Mouse (Mus musculus) T-helper 2 cell (primary cell): ENCODE results near the gene Cyren.

ENCODE experiments used
- in situ Hi-C: fragments of 300-600 bp; cut with MboI, MseI; formaldehyde crosslinking; loops from one replicate; pipeline ENCODE4 v1.15.1; 2025; ENCODE audit warnings: high pct_unique_total_duplicates

Gene Cyren

DNA sequence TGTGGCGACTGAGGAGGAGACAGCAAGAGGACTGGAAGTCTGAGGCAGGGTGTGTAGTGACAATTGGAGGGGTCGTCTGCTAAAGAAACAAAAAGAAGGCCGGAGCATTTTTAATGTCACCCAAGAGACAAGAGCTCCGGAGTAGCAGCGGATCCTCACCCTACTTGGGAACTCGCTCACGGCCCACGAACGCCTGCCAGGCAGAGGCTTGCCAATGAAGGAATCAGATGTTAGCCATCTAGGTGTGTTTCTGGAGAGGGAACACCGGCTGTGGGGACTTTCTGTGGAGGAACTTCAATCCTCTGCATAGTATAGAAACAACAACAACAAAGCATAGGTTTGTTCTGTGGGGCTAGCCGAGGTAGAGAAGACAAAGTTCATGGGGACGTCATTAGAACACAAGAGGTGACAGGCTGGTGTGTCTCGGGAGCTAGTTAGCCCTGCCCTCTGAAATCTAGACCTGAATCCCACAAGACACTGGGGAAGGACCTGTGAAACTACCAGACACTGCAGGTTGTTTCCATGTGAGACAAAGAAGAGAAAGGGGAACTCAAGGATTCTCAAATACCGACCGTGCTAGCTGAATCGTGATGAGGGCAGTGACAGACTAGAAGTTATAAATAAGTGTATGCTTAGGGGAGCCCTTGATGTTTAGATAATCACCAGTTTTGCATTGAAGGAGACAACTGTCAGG is 10.4 kb downstream of the Cyren start:
- in situ Hi-C loops: no loop called here

DNA sequence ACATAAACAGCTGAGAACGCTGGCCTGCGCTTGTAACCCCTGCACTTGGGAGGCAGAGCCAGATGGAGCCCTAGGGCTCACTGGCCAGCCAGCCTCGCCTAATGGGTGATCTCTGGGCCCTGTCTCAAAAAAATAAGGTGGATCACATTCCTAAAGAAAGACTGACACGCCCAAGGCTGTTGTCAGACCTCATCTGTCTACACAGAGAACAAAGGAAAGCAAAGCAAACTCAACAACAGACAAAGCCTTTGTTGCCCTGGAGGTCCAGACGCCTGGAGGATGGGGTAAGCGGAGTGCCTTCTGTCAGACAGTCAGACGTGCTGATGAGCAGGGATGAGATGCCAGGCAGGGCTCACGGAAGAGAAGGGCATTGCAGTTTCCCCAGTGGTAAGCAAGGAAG is 11.1 kb downstream of the Cyren start:
- in situ Hi-C loops: no loop called here

DNA sequence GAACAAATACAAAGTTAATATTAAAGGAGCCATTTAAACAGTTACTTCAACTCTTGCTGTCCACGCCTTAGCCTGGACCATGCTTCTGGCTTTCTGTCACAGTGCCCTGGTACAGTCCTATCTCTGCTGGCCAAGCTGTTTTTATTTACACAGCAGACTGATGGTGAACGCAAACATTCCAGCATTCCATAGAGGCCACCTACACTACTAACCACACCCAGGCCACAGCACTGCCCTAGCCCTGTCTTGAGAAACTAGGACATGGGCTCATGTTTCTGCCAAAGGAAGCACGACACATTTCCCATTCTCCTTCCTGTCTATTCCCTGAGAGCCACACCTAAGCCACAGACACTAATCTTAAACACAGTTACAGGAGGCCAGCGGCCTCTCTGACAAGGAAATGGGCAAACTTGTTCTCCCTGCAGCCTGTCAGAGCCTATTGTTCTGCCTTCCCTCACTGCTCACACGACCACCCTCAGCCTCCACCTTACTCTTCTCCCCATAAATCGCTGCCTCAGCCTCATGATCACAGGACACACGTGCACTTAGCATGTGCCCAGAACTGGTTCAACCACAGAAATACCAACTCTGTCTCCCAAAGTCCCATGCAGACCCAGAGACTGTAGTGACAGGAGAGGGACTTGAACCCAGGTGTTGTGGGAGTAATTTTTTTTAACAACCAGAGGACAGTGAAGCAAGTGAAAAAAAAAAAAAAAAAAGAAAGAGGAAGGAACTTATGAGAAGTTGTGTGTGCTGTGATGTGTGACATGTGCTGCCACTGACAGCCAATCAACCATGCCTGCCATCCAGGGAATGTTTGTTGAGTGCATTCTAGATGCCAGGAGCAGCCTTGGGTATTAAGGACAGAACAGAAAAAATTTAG is 11.9 kb downstream of the Cyren start:
- in situ Hi-C loops: no loop called here

DNA sequence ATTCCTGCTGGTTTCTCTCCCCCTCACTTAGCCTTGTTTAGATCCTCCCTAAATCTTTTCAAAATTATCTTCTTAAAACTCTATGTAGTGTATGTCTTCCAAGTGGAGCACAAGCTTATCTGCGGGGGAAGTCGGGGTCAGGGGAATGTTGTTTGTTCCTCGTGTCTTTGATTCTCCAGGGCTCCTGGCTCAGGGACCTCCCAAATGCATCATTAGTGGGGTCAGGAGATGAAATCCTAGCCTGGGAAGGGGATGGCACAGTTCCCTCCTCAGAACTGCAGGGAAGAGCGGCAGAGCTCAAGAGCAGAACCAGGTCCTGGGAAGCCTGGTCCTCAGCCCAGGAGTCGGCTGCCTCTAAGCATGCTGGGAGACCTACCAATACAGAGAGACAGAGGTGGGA is 12.6 kb downstream of the Cyren start:
- in situ Hi-C loops: no loop called here

DNA sequence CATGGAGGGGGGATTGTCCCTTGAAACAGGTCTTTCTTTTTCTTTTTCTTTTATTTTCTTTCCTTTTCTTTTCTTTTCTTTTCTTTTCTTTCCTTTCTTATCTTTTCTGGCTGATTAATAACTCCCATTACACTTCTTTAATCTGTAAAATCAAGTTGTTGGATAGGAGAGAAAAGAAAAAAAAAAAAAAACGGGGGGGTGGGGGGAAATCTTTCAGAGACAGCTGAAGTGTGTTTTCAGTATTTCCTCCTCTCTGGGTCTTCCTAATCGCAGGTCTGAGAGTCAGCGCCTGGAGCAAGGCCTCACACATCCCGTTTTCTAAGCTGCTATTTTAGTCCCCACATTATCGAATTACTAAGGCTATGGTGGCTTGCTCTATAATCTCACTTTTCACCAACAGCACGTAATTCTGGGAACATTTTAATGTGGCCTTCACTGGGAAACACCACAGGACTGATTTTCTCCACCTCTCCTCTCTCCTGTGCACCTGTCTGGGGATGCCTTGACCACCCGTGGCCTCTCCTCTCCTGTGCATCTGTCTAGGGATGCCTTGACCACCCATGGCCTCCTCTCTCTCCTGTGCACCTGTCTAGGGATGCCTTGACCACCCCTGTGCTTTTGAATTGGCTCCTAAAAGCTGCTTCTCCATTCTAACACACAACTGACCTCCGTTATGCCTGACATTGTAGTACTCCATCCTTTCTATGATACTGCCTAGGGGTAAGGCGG is 13.9 kb downstream of the Cyren start:
- in situ Hi-C loops: no loop called here

DNA sequence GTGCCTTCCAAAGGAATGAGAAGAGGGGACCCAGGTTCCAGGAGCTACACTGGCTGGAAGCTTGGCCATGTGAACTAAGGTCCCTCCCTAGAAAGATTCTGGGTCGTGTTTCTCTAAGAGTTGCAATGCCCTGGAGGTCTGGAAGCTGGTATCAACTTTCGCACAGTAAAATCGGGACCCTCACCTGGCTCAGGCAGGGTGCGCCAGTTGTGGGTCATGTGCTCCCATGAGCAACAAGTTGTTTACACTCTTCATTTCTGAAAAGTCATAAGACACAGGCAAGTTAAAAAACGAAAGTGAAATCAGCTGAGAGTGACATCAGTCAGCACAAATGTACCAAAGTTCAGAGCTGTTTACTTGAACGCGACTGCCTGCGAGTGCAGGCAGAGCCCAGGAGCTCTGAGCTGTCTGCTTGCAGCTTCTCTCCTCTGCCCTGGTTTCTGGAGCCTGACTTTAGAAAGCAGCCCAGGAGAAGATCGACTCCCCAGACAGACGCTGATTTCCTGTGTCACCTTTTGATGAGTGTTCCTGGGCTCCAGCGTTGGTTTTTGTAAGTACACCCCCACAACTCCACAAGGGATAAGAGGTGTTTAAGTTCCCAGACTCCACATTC is 15.0 kb downstream of the Cyren start, which contains the start of gene Tmem140:
Tmem140 (plus strand) TSS at position 356 of the 613 bp plus-strand sequence.
- in situ Hi-C loops: no loop called here

DNA sequence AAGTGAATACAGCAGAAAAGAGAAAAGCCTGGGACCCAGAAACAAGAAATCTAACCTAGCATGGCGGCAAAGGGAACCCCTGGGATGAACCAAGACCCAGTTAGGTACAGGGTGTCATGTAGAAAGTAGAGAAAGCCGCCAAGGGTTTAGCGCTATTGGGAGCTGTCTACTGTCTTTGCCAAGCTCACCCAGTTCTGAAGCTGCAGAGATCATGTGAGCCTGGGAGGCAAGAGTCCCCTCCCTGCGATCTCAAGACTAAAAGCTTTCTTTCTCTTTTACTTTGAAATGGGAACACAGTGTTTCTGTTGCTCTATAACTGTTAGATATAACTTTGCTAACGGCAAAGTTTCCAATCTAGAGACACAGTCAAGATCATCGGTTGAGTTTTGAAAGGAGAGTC is 15.5 kb downstream of the Cyren start:
- in situ Hi-C loops: no loop called here

DNA sequence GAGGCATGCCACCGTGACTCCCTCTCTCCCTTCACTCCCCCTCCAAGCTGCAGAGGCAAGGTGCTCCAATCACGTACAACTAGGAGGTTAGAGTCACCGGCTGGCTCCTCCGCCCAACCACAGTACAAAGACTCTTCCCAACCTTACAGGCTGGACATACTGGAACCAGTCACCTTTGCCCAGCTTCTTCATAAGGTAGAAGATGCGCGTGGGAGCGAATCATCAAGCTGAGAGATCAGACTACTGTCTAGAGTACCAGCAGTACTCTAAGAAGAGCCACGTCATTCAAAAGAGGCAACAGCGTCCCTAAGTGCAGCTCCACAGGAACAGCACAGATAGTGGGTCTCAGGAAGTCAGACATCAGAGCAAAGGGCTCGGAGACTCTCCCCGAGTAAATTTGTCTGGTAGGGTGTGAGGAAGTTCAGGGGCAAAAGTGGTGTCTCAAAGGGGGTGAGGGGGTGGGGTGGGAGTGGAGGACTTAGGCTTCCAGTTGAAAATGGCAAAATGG is 16.3 kb downstream of the Cyren start:
- in situ Hi-C loops: no loop called here

DNA sequence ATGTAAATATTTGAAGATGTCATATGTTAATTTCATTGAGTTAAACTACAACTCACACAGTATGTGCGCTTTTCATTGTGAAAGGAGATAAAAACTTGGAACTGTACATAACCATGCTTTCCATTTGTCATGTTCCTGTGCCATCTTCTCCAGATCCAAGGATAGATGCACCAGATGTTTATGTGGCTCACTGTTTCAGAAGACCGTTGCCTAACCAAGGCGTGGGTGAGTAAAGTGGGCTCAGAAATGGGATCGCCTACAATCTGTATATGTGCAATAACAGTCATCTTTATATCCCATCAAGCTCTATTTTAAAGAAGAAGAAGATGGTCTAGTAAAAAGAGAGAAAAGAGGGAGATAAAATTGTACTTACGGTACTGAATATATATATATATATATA is 45.5 kb downstream of the Cyren start:
- in situ Hi-C loops: no loop called here

DNA sequence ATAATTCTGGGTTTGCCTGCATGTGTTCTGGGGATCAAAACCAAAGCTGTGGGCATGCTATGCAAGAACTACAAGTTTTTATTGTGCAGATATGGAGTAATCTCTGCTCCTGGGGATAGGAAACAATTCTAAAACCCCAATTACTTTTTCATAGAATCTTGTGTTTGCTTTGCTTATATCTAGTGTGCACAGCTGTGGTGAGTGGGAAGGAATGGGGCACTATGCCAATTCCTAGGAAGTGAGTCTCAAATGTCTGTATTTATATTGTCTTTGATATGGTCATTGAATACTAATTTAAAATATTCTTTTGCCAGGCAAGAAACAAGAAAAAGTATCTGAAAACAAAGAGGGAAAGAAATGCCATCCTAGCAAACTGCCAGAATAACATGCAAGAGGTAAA is 53.5 kb downstream of the Cyren start:
- in situ Hi-C loops: no loop called here
